Mouse (Mus musculus): ENCODE data around the gene Uchl1. TPM values are rescaled to one million over a fixed set of nuclear protein-coding genes. Genes with fewer than 3 reads are reported as not detected.

Uchl1 gene
- polyA plus RNA-seq, 1 experiment from 2014 or later: 6.9 TPM

GRCm38 (mm10) chr5:66707859-66708258 is 32.0 kb downstream of the Uchl1 start:
- no peak for TF ChIP-seq CTCF (IDR thresholded peaks at IDR 0.05)
- ChIA-PET POLR2A (no interaction called here), CTCF (interaction anchor here (1.3 kb wide), 1 partner anchor 281 kb away, joined by 4 read pairs; no protein-coding TSS in a partner anchor)
- ATAC-seq (no peak), DNase-seq (ENCODE audit: low read depth, low spot score) (no peak)
- in situ Hi-C loops (cut with MboI; ENCODE audit: low pct_unique_long_range_greater_than_20kb): no loop called here
- no peaks in the 10 kb centered on the region for H3K27me3 ChIP-seq

GRCm38 (mm10) chr5:66710445-66711019 is 34.6 kb downstream of the Uchl1 start:
- in situ Hi-C loops (cut with MboI; ENCODE audit: low pct_unique_long_range_greater_than_20kb): loop anchor here (5.0 to 10.0 kb wide), 2 partner anchors 134 to 297 kb away; no protein-coding TSS in a partner anchor
- CTCF ChIA-PET: interaction anchor here (0.6 to 1.9 kb wide), 11 partner anchors 10 to 338 kb away, joined by 3 to 6 read pairs (median 4); no protein-coding TSS in a partner anchor
- ATAC-seq: no peak

GRCm38 (mm10) chr5:66712801-66713200 is 36.9 kb downstream of the Uchl1 start:
- no peak for ATAC-seq
- ChIA-PET POLR2A (no interaction called here), CTCF (no interaction called here)
- DNase-seq (ENCODE audit: low read depth, low spot score): no peak
- no peaks in the 10 kb centered on the region for H3K27me3 ChIP-seq
- in situ Hi-C loops (cut with MboI; ENCODE audit: low pct_unique_long_range_greater_than_20kb): loop anchor here (5.0 to 10.0 kb wide), 2 partner anchors 132 to 294 kb away; no protein-coding TSS in a partner anchor
- TF ChIP-seq CTCF (IDR thresholded peaks at IDR 0.05): no peak

More at GRCm38 (mm10) chr5:66710445-66711019, 34.6 kb downstream of the Uchl1 start:
- TF ChIP-seq CTCF (IDR thresholded peaks at IDR 0.05): peak; percentile 68
- DNase-seq (ENCODE audit: low read depth, low spot score): no peak
- POLR2A ChIA-PET: interaction anchor here (0.5 kb wide), 1 partner anchor 175 kb away, joined by 3 read pairs; no protein-coding TSS in a partner anchor
- no peaks in the 10 kb centered on the region for H3K27me3 ChIP-seq

- ChIA-PET CTCF (interaction anchor here (2.4 kb wide), 1 partner anchor 9 kb away, joined by 7 read pairs; no protein-coding TSS in a partner anchor), POLR2A (interaction anchor here (0.6 kb wide), 1 partner anchor 302 kb away, joined by 4 read pairs; no protein-coding TSS in a partner anchor)
- no peaks in the 10 kb centered on the region for H3K27me3 ChIP-seq
- DNase-seq (ENCODE audit: low read depth, low spot score) (no peak), ATAC-seq (no peak)
- TF ChIP-seq CTCF (IDR thresholded peaks at IDR 0.05): no peak
- in situ Hi-C loops (cut with MboI; ENCODE audit: low pct_unique_long_range_greater_than_20kb): loop anchor here (10.0 kb wide), 1 partner anchor 129 kb away; no protein-coding TSS in a partner anchor
Observed at GRCm38 (mm10) chr5:66715498-66715931, 39.6 kb downstream of the Uchl1 start.

GRCm38 (mm10) chr5:66717931-66718330 is 42.0 kb downstream of the Uchl1 start:
- no peak for DNase-seq (ENCODE audit: low read depth, low spot score)
- ATAC-seq: no peak
- no peak for TF ChIP-seq CTCF (IDR thresholded peaks at IDR 0.05)
- in situ Hi-C loops (cut with MboI; ENCODE audit: low pct_unique_long_range_greater_than_20kb): loop anchor here (10.0 kb wide), 1 partner anchor 127 kb away; no protein-coding TSS in a partner anchor
- no peaks in the 10 kb centered on the region for H3K27me3 ChIP-seq
- CTCF ChIA-PET: interaction anchor here (0.9 kb wide), 1 partner anchor 112 kb away, joined by 3 read pairs; no protein-coding TSS in a partner anchor
- POLR2A ChIA-PET: interaction anchor here (0.5 kb wide), 1 partner anchor 92 kb away, joined by 3 read pairs; no protein-coding TSS in a partner anchor

- CTCF ChIA-PET: interaction anchor here (0.9 to 1.0 kb wide), 2 partner anchors 9 to 112 kb away, joined by 3 read pairs; no protein-coding TSS in a partner anchor
- no peak for TF ChIP-seq CTCF (IDR thresholded peaks at IDR 0.05)
- no peaks in the 10 kb centered on the region for H3K27me3 ChIP-seq
- POLR2A ChIA-PET: no interaction called here
- ATAC-seq: no peak
- DNase-seq (ENCODE audit: low read depth, low spot score): no peak
- in situ Hi-C loops (cut with MboI; ENCODE audit: low pct_unique_long_range_greater_than_20kb): loop anchor here (10.0 kb wide), 1 partner anchor 126 kb away; no protein-coding TSS in a partner anchor
Observed at GRCm38 (mm10) chr5:66718413-66718812, 42.5 kb downstream of the Uchl1 start.

GRCm38 (mm10) chr5:66718880-66719279 is 43.0 kb downstream of the Uchl1 start:
- ChIA-PET POLR2A (no interaction called here), CTCF (interaction anchor here (1.0 kb wide), 1 partner anchor 9 kb away, joined by 3 read pairs; no protein-coding TSS in a partner anchor)
- DNase-seq (ENCODE audit: low read depth, low spot score) (no peak), ATAC-seq (no peak)
- H3K27me3 ChIP-seq: no peaks in the 10 kb centered on the region
- in situ Hi-C loops (cut with MboI; ENCODE audit: low pct_unique_long_range_greater_than_20kb): loop anchor here (10.0 kb wide), 1 partner anchor 126 kb away; no protein-coding TSS in a partner anchor
- TF ChIP-seq CTCF (IDR thresholded peaks at IDR 0.05): no peak

GRCm38 (mm10) chr5:66720921-66721320 is 45.0 kb downstream of the Uchl1 start:
- CTCF ChIA-PET: interaction anchor here (0.9 to 1.9 kb wide), 5 partner anchors 11 to 24 kb away, joined by 3 to 4 read pairs (median 4); no protein-coding TSS in a partner anchor
- ATAC-seq (no peak), DNase-seq (ENCODE audit: low read depth, low spot score) (no peak)
- H3K27me3 ChIP-seq: no peaks in the 10 kb centered on the region
- in situ Hi-C loops (cut with MboI; ENCODE audit: low pct_unique_long_range_greater_than_20kb): no loop called here
- POLR2A ChIA-PET: no interaction called here
- no peak for TF ChIP-seq CTCF (IDR thresholded peaks at IDR 0.05)

GRCm38 (mm10) chr5:66722586-66722985 is 46.7 kb downstream of the Uchl1 start:
- in situ Hi-C loops (cut with MboI; ENCODE audit: low pct_unique_long_range_greater_than_20kb): no loop called here
- no peaks in the 10 kb centered on the region for H3K27me3 ChIP-seq
- CTCF ChIA-PET: no interaction called here
- POLR2A ChIA-PET: no interaction called here
- DNase-seq (ENCODE audit: low read depth, low spot score) (no peak), ATAC-seq (no peak)
- TF ChIP-seq CTCF (IDR thresholded peaks at IDR 0.05): no peak

GRCm38 (mm10) chr5:66723037-66723436 is 47.1 kb downstream of the Uchl1 start:
- ATAC-seq: no peak
- no peaks in the 10 kb centered on the region for H3K27me3 ChIP-seq
- no peak for TF ChIP-seq CTCF (IDR thresholded peaks at IDR 0.05)
- in situ Hi-C loops (cut with MboI; ENCODE audit: low pct_unique_long_range_greater_than_20kb): no loop called here
- DNase-seq (ENCODE audit: low read depth, low spot score): no peak
- ChIA-PET CTCF (no interaction called here), POLR2A (no interaction called here)

- in situ Hi-C loops (cut with MboI; ENCODE audit: low pct_unique_long_range_greater_than_20kb): no loop called here
- DNase-seq (ENCODE audit: low read depth, low spot score): no peak
- no peak for ATAC-seq
- CTCF ChIA-PET: interaction anchor here (1.5 to 2.0 kb wide), 2 partner anchors 9 to 13 kb away, joined by 3 to 7 read pairs; no protein-coding TSS in a partner anchor
- TF ChIP-seq CTCF (IDR thresholded peaks at IDR 0.05): no peak
- no peaks in the 10 kb centered on the region for H3K27me3 ChIP-seq
- POLR2A ChIA-PET: no interaction called here
Observed at GRCm38 (mm10) chr5:66723626-66724025, 47.7 kb downstream of the Uchl1 start.
